Mouse (Mus musculus) left cerebral cortex, adult 2 months (tissue): Measurements from ENCODE around the gene Spns3. TPM values are rescaled to one million over a fixed set of nuclear protein-coding genes. Genes with fewer than 3 reads are reported as not detected.

Experiments
- DNase-seq, 2 experiments: peaks; one replicate each; pipeline ENCODE4 v3.0.0; 2021 to 2022; ENCODE audit warnings: low spot score in 2 of 2, mixed read lengths in 1 of 2; ENCODE audit errors: extremely low spot score in 1 of 2
- H3K27ac ChIP-seq: fragments of 200-600 bp; 2 replicates; pipeline ENCODE4 v1.8.1; 2022
- H3K4me3 ChIP-seq: fragments of 200-600 bp; 2 replicates; pipeline ENCODE4 v1.8.1; 2022
- CTCF ChIP-seq: fragments of 200-600 bp; IDR thresholded peaks from 2 replicates; pipeline ENCODE4 v1.8.1; 2022; ENCODE audit warnings: antibody characterized with exemption, mild to moderate bottlenecking, moderate library complexity
- intact Hi-C: fragments of 180-260 bp; cut with DNase I; formaldehyde crosslinking; loops from one replicate; pipeline ENCODE4 v1.15.1; 2025
- total RNA-seq, 2 experiments: library from RNA; stranded (reverse); gene quantifications; 2 replicates each; pipeline ENCODE4 v1.2.3; 2021

The Spns3 gene
- total RNA-seq, 2 experiments from 2014 or later: 0.38 to 0.47 TPM

GRCm38 (mm10) chr11:72489397-72489796, 60.9 kb downstream of the Spns3 start:
- DNase-seq: peak in 1 of 2 experiments; percentile 27
- intact Hi-C loops: no loop called here
- peak overlapping the region; percentile 94 for H3K4me3 ChIP-seq
- peak overlapping the region; percentile 96 for H3K27ac ChIP-seq
- TF ChIP-seq CTCF: no peak

- intact Hi-C loops: no loop called here
Measured at GRCm38 (mm10) chr11:72488753-72489271, 61.5 kb downstream of the Spns3 start.

GRCm38 (mm10) chr11:72487739-72488138, 62.6 kb downstream of the Spns3 start:
- Histone ChIP-seq H3K4me3 (peak overlapping the region; percentile 94), H3K27ac (no peak overlapping the region)
- no peak for DNase-seq
- intact Hi-C loops: no loop called here
- no peak for TF ChIP-seq CTCF

More at GRCm38 (mm10) chr11:72488753-72489271, 61.5 kb downstream of the Spns3 start:
- peak overlapping the region; percentile 94 for H3K4me3 ChIP-seq
- peak overlapping the region; percentile 96 for H3K27ac ChIP-seq
- TF ChIP-seq CTCF: no peak
- peak; percentile 77 to 78 for DNase-seq

GRCm38 (mm10) chr11:72487171-72487570, 63.1 kb downstream of the Spns3 start:
- DNase-seq: no peak
- TF ChIP-seq CTCF: no peak
- intact Hi-C loops: no loop called here
- peak overlapping the region; percentile 94; the same call in 1 of the 2 replicates for H3K4me3 ChIP-seq
- no peak overlapping the region for H3K27ac ChIP-seq

DNA sequence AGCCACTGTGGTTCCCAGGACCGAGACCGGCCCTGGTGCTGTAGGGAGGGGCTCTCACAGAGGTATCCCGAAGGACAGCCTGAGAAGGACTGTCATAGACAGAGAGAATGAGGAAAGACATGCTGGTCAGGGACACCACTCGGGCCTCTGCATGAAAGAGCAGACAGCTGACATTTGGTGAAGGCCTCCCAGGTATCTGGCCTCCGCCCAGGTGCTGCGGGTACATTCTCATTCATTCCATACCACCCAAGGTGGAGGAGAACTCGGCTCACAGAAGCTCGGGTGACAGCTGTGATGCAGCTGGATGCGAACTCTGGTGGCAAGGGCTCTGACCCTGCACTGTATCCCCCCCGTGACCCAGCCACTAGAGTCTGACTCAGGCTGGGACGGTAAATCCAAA, 64.3 kb downstream of the Spns3 start:
- intact Hi-C loops: no loop called here
- no peak overlapping the region for H3K4me3 ChIP-seq
- DNase-seq: no peak
- no peak for TF ChIP-seq CTCF
- H3K27ac ChIP-seq: no peak overlapping the region

GRCm38 (mm10) chr11:72485157-72485556, 65.1 kb downstream of the Spns3 start:
- intact Hi-C loops: no loop called here
- Histone ChIP-seq H3K27ac (no peak overlapping the region), H3K4me3 (no peak overlapping the region)
- no peak for DNase-seq
- TF ChIP-seq CTCF: no peak

- no peak for TF ChIP-seq CTCF
- no peak for DNase-seq
- H3K4me3 ChIP-seq: no peak overlapping the region
- no peak overlapping the region for H3K27ac ChIP-seq
- intact Hi-C loops: no loop called here
Measured at GRCm38 (mm10) chr11:72484549-72484948, 65.8 kb downstream of the Spns3 start.

DNA sequence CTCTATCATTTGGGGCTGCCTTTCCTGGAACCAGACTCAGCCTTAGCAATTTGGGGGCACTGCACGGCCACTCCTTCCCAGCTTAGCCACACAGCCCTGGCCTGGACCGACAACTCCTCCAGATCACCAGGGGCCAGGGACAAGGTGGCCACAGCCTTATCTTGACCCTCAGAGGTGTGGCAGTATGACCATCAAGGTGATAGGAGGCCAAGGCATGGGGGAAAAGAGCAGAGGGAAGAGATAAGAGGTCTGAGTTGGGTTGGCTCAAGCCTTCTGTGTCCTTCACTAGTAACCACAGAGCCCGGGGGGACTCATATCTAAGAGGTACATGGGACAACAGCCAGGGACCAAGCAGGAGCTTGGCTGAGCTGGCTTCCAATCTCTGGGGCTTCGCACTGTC, 68.4 kb downstream of the Spns3 start:
- Histone ChIP-seq H3K4me3 (no peak overlapping the region), H3K27ac (no peak overlapping the region)
- no peak for TF ChIP-seq CTCF
- intact Hi-C loops: no loop called here
- DNase-seq: no peak

DNA sequence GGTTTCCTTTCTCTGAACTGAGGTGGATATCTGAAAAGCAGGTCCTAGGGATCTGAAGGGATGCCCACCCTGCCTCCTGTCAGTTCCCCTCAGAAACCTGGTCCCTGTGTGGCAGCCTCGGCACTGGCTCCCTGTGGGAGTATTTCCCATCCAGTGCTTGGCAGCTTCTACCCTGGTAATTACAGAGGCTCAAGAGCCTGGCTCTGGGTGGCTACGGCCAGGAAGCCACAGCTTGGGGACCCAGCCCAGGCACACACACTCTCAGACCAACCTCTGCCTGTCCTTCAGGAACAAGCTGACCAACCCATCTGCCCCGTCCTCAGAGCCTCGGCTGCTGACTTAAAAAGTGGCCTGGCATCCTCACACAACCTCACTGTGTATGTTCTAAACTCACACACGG, 69.0 kb downstream of the Spns3 start:
- no peak for TF ChIP-seq CTCF
- no peak overlapping the region for H3K27ac ChIP-seq
- DNase-seq: no peak
- intact Hi-C loops: no loop called here
- no peak overlapping the region for H3K4me3 ChIP-seq

DNA sequence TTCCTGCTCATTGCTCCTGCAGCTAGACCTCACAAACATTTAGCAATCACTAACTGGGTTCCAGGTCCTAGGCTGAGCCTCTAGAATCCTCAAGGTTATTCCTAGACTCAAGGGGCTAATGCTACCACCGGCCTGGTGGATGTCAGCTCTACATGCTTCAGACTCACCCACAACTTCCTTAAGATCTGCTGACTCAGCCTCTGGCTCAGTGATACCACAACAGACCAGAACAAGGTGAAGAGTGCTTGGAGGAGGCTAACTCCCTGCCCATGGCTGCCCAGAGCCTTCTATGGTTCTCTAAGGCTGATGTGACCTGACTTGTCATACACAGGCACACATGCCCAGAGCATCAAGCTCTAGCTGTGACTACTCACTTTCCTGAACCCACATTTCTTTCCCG, 70.8 kb downstream of the Spns3 start:
- no peak for TF ChIP-seq CTCF
- Histone ChIP-seq H3K27ac (no peak overlapping the region), H3K4me3 (no peak overlapping the region)
- DNase-seq: no peak
- intact Hi-C loops: no loop called here

GRCm38 (mm10) chr11:72478228-72478627, 72.1 kb downstream of the Spns3 start:
- TF ChIP-seq CTCF: no peak
- Histone ChIP-seq H3K4me3 (no peak overlapping the region), H3K27ac (no peak overlapping the region)
- intact Hi-C loops: no loop called here
- DNase-seq: no peak

- no peak for DNase-seq
- Histone ChIP-seq H3K4me3 (no peak overlapping the region), H3K27ac (no peak overlapping the region)
- TF ChIP-seq CTCF: no peak
- intact Hi-C loops: no loop called here
Measured at GRCm38 (mm10) chr11:72477653-72478052, 72.7 kb downstream of the Spns3 start.

- DNase-seq: no peak
- Histone ChIP-seq H3K27ac (no peak overlapping the region), H3K4me3 (no peak overlapping the region)
- intact Hi-C loops: no loop called here
- TF ChIP-seq CTCF: no peak
Measured at GRCm38 (mm10) chr11:72477182-72477581, 73.1 kb downstream of the Spns3 start.
